Mouse (Mus musculus): Measurements from ENCODE around the gene Fam49a. TPM values are rescaled to one million over a fixed set of nuclear protein-coding genes. Genes with fewer than 3 reads are reported as not detected.

Gene Fam49a
- polyA plus RNA-seq, 1 experiment from 2014 or later: 3.2 TPM

- no peaks in the 10 kb centered on the region for H3K9me3 ChIP-seq (ENCODE audit: low read length)
- DNase-seq (no peak), ATAC-seq (no peak)
- 82% methylated on average over 8 of the region's 8 CpGs for WGBS (ENCODE audit: insufficient replicate concordance)
- H3K4me2 ChIP-seq (ENCODE audit: low read depth, low read length): no peak overlapping the region
- no peaks in the 10 kb centered on the region for H3K27me3 ChIP-seq (ENCODE audit: insufficient read depth, low read length)
- no peak overlapping the region for H3K4me3 ChIP-seq (ENCODE audit: low read depth, low read length)
- H3K27ac ChIP-seq (ENCODE audit: low read depth): no peak overlapping the region
- H3K36me3 ChIP-seq (replicated peaks; ENCODE audit: insufficient read depth, low read length): no peaks in the 10 kb centered on the region
- H3K9ac ChIP-seq (replicated peaks): no peak overlapping the region
- H3K4me1 ChIP-seq (ENCODE audit: insufficient read depth): no peaks in the 10 kb centered on the region
- TF ChIP-seq EP300 (IDR thresholded peaks at IDR 0.05; ENCODE audit: low read depth) (no peak), CTCF (IDR thresholded peaks at IDR 0.05; ENCODE audit: low read depth) (no peak)
Measured at GRCm38 (mm10) chr12:12314326-12314725, 52.4 kb downstream of the Fam49a start.

GRCm38 (mm10) chr12:12315011-12315410 is 53.1 kb downstream of the Fam49a start:
- no peaks in the 10 kb centered on the region for H3K9me3 ChIP-seq (ENCODE audit: low read length)
- no peak overlapping the region for H3K27ac ChIP-seq (ENCODE audit: low read depth)
- no peak for DNase-seq
- no peak overlapping the region for H3K4me2 ChIP-seq (ENCODE audit: low read depth, low read length)
- TF ChIP-seq EP300 (IDR thresholded peaks at IDR 0.05; ENCODE audit: low read depth): no peak
- TF ChIP-seq CTCF (IDR thresholded peaks at IDR 0.05; ENCODE audit: low read depth): no peak
- 71% methylated on average over 5 of the region's 5 CpGs for WGBS (ENCODE audit: insufficient replicate concordance)
- H3K9ac ChIP-seq (replicated peaks): no peak overlapping the region
- H3K27me3 ChIP-seq (ENCODE audit: insufficient read depth, low read length): no peaks in the 10 kb centered on the region
- H3K4me3 ChIP-seq (ENCODE audit: low read depth, low read length): no peak overlapping the region
- no peaks in the 10 kb centered on the region for H3K36me3 ChIP-seq (replicated peaks; ENCODE audit: insufficient read depth, low read length)
- no peaks in the 10 kb centered on the region for H3K4me1 ChIP-seq (ENCODE audit: insufficient read depth)
- ATAC-seq: no peak

GRCm38 (mm10) chr12:12316956-12317355 is 55.0 kb downstream of the Fam49a start:
- Histone ChIP-seq H3K9me3 (ENCODE audit: low read length) (no peaks in the 10 kb centered on the region), H3K36me3 (replicated peaks; ENCODE audit: insufficient read depth, low read length) (no peaks in the 10 kb centered on the region), H3K4me1 (ENCODE audit: insufficient read depth) (no peaks in the 10 kb centered on the region; the same call in 1 of the 2 replicates), H3K9ac (replicated peaks) (no peak overlapping the region), H3K4me3 (ENCODE audit: low read depth, low read length) (no peak overlapping the region), H3K27ac (ENCODE audit: low read depth) (no peak overlapping the region), H3K27me3 (ENCODE audit: insufficient read depth, low read length) (no peaks in the 10 kb centered on the region), H3K4me2 (ENCODE audit: low read depth, low read length) (no peak overlapping the region)
- ATAC-seq (no peak), DNase-seq (no peak)
- TF ChIP-seq EP300 (IDR thresholded peaks at IDR 0.05; ENCODE audit: low read depth) (no peak), CTCF (IDR thresholded peaks at IDR 0.05; ENCODE audit: low read depth) (no peak)
- WGBS (ENCODE audit: insufficient replicate concordance): 73% methylated on average over 6 of the region's 6 CpGs

- H3K4me1 ChIP-seq (ENCODE audit: insufficient read depth): no peaks in the 10 kb centered on the region; the same call in 1 of the 2 replicates
- H3K9me3 ChIP-seq (ENCODE audit: low read length): no peaks in the 10 kb centered on the region
- WGBS (ENCODE audit: insufficient replicate concordance): 72% methylated on average over 7 of the region's 7 CpGs
- H3K27ac ChIP-seq (ENCODE audit: low read depth): no peak overlapping the region
- TF ChIP-seq CTCF (IDR thresholded peaks at IDR 0.05; ENCODE audit: low read depth): no peak
- TF ChIP-seq EP300 (IDR thresholded peaks at IDR 0.05; ENCODE audit: low read depth): no peak
- ATAC-seq (no peak), DNase-seq (no peak)
- H3K9ac ChIP-seq (replicated peaks): no peak overlapping the region
- no peak overlapping the region for H3K4me3 ChIP-seq (ENCODE audit: low read depth, low read length)
- H3K36me3 ChIP-seq (replicated peaks; ENCODE audit: insufficient read depth, low read length): no peaks in the 10 kb centered on the region
- H3K4me2 ChIP-seq (ENCODE audit: low read depth, low read length): no peak overlapping the region
- no peaks in the 10 kb centered on the region for H3K27me3 ChIP-seq (ENCODE audit: insufficient read depth, low read length)
Measured at GRCm38 (mm10) chr12:12317606-12318005, 55.7 kb downstream of the Fam49a start.

GRCm38 (mm10) chr12:12318140-12318734 is 56.3 kb downstream of the Fam49a start:
- H3K4me3 ChIP-seq (ENCODE audit: low read depth, low read length): no peak overlapping the region
- no peak overlapping the region for H3K4me2 ChIP-seq (ENCODE audit: low read depth, low read length)
- no peak for DNase-seq
- TF ChIP-seq CTCF (IDR thresholded peaks at IDR 0.05; ENCODE audit: low read depth) (peak; percentile 84), EP300 (IDR thresholded peaks at IDR 0.05; ENCODE audit: low read depth) (no peak)
- 8% methylated on average over 6 of the region's 6 CpGs for WGBS (ENCODE audit: insufficient replicate concordance)
- no peaks in the 10 kb centered on the region for H3K27me3 ChIP-seq (ENCODE audit: insufficient read depth, low read length)
- no peak overlapping the region for H3K9ac ChIP-seq (replicated peaks)
- no peaks in the 10 kb centered on the region for H3K9me3 ChIP-seq (ENCODE audit: low read length)
- no peaks in the 10 kb centered on the region for H3K36me3 ChIP-seq (replicated peaks; ENCODE audit: insufficient read depth, low read length)
- no peak for ATAC-seq
- no peak overlapping the region for H3K27ac ChIP-seq (ENCODE audit: low read depth)
- no peaks in the 10 kb centered on the region; the same call in 1 of the 2 replicates for H3K4me1 ChIP-seq (ENCODE audit: insufficient read depth)

GRCm38 (mm10) chr12:12320693-12321092 is 58.8 kb downstream of the Fam49a start:
- 27% methylated on average over 2 of the region's 2 CpGs for WGBS (ENCODE audit: insufficient replicate concordance)

More at GRCm38 (mm10) chr12:12320693-12321092, 58.8 kb downstream of the Fam49a start:
- H3K9me3 ChIP-seq (ENCODE audit: low read length): no peaks in the 10 kb centered on the region
- no peak overlapping the region for H3K4me2 ChIP-seq (ENCODE audit: low read depth, low read length)
- H3K9ac ChIP-seq (replicated peaks): no peak overlapping the region
- H3K27me3 ChIP-seq (ENCODE audit: insufficient read depth, low read length): no peaks in the 10 kb centered on the region
- H3K27ac ChIP-seq (ENCODE audit: low read depth): no peak overlapping the region
- no peaks in the 10 kb centered on the region; the same call in none of the 2 replicates for H3K4me1 ChIP-seq (ENCODE audit: insufficient read depth)
- peak; percentile 37 for ATAC-seq
- no peaks in the 10 kb centered on the region for H3K36me3 ChIP-seq (replicated peaks; ENCODE audit: insufficient read depth, low read length)
- TF ChIP-seq EP300 (IDR thresholded peaks at IDR 0.05; ENCODE audit: low read depth) (no peak), CTCF (IDR thresholded peaks at IDR 0.05; ENCODE audit: low read depth) (no peak)
- H3K4me3 ChIP-seq (ENCODE audit: low read depth, low read length): no peak overlapping the region
- no peak for DNase-seq

Data from liver, postnatal 0 days (tissue).